Mouse (Mus musculus) liver, postnatal 0 days (tissue): Measurements from ENCODE around the gene Cul7.

Experiments
- CTCF ChIP-seq: sonication (generic); IDR thresholded peaks from 2 replicates; pipeline ENCODE4 v1.5.1; 2016; ENCODE audit warnings: antibody characterized with exemption, low read depth
- EP300 ChIP-seq: IDR thresholded peaks from 2 replicates; pipeline ENCODE4 v1.6.1; 2016; ENCODE audit warnings: antibody characterized with exemption, low read depth, mild to moderate bottlenecking

DNA sequence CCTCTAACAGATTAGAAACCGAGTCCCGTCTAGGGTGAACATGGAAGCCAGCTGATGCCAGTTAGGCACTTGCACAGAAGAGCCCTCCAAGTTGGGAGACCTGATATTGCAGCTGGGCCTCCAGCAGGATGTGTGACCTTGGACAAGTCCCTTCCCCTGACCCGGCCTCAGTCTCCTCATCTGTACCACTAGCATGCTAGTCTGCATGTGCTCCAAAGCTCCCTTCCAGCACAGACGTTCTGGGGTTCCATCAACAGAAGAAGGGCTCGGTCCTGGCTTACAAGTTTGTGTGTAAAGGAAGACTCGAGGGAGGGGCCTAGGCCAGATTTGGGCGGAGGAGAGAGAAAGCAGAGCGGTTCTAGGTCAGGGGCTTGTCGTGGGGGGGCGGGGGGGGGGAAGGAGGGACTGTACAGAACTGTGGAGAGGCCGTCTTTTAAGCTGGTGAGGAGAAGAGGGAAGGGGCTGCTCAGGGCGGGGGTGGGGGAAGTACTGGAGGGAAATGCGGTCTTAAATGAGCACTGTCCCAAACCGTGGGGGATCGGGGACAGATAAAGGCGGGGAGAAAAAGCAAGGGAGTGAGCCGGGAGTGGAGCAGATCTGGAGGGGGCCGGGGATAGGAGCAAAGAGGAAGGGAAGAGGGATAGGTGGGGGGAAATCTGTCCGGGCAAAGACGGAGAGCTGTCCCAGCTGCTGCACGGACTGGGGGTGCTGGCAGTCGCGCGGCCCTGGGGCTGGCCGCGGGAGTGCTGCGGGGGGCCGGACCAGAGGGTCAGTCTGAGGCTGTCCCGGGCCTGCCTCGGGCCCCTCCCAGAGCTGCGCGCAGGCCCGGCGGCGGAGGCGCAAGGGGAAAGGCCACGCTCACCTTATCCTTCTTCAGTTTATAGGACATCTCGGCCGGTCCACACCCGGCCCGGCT is 54.1 kb downstream of the Cul7 start:
- TF ChIP-seq CTCF: no peak
- TF ChIP-seq EP300: no peak
